Mouse (Mus musculus) neural tube, embryonic 10.5 days (tissue): Measurements from ENCODE around the gene Ecsit.
"Not testable (repeated sequence)": the region's sequence is repeated elsewhere in the genome, so short reads cannot be mapped to it uniquely, and the experiment has no call there.

Experiments
- DNase-seq: peaks from one replicate; pipeline ENCODE4 v3.0.0-alpha.2; 2017; ENCODE audit warnings: low spot score; ENCODE audit errors: extremely low spot score

Gene Ecsit

GRCm38 (mm10) chr9:22089986-22090385 lies 4.7 kb upstream of the Ecsit start:
- no peak for DNase-seq

- DNase-seq, result no peak
These were observed 4.0 kb upstream of the Ecsit start for GRCm38 (mm10) chr9:22089281-22089680.

GRCm38 (mm10) chr9:22087034-22087618 lies 1.9 kb upstream of the Ecsit start:
- DNase-seq, result no peak

- DNase-seq, result no peak
These were observed 774 bp upstream of the Ecsit start for GRCm38 (mm10) chr9:22086012-22086411.

GRCm38 (mm10) chr9:22084667-22085021 lies 594 bp downstream of the Ecsit start:
- DNase-seq, result no peak

- no peak for DNase-seq
These were observed 9.0 kb downstream of the Ecsit start for GRCm38 (mm10) chr9:22076223-22076622.

- DNase-seq, result not testable (repeated sequence)
These were observed 9.5 kb downstream of the Ecsit start for GRCm38 (mm10) chr9:22075778-22076177.

GRCm38 (mm10) chr9:22072276-22072675 lies 13.0 kb downstream of the Ecsit start:
- no peak for DNase-seq

- peak; percentile 95 for DNase-seq
These were observed 14.3 kb downstream of the Ecsit start, which contains the start of the genes Gm49318 and Zfp653 for GRCm38 (mm10) chr9:22070791-22071573. Gene Gm49318 (minus strand): TSS chr9:22071259. Gene Zfp653 (minus strand): TSS chr9:22071376.

- DNase-seq, result no peak
These were observed 15.2 kb downstream of the Ecsit start for GRCm38 (mm10) chr9:22069881-22070553.

GRCm38 (mm10) chr9:22067195-22067594 lies 18.0 kb downstream of the Ecsit start:
- no peak for DNase-seq

- DNase-seq, result no peak
These were observed 18.8 kb downstream of the Ecsit start for GRCm38 (mm10) chr9:22066433-22066832.

- no peak for DNase-seq
These were observed 19.6 kb downstream of the Ecsit start for GRCm38 (mm10) chr9:22065642-22066041.

GRCm38 (mm10) chr9:22064341-22064740 lies 20.9 kb downstream of the Ecsit start:
- no peak for DNase-seq

GRCm38 (mm10) chr9:22061339-22061738 lies 23.9 kb downstream of the Ecsit start:
- no peak for DNase-seq

- DNase-seq, result no peak
These were observed 27.2 kb downstream of the Ecsit start for GRCm38 (mm10) chr9:22058011-22058424.

GRCm38 (mm10) chr9:22057031-22057517 lies 28.2 kb downstream of the Ecsit start:
- DNase-seq, result no peak

- DNase-seq, result no peak
These were observed 28.8 kb downstream of the Ecsit start for GRCm38 (mm10) chr9:22056303-22056910.

GRCm38 (mm10) chr9:22055713-22056112 lies 29.5 kb downstream of the Ecsit start:
- DNase-seq, result no peak

- peak; percentile 80 for DNase-seq
These were observed 30.7 kb downstream of the Ecsit start for GRCm38 (mm10) chr9:22054411-22055076.

- DNase-seq, result peak; percentile 37
These were observed 31.6 kb downstream of the Ecsit start for GRCm38 (mm10) chr9:22053657-22054056.
